Mouse (Mus musculus): Measurements from ENCODE around the gene Rpl10a.
"Not testable (repeated sequence)": the region's sequence is repeated elsewhere in the genome, so short reads cannot be mapped to it uniquely, and the experiment has no call there.

Gene Rpl10a

GRCm38 (mm10) chr17:28308297-28309195 lies 19.7 kb upstream of the Rpl10a start:
- DNase-seq (ENCODE audit: low spot score in 2 of 2): peak; percentile 73

DNA sequence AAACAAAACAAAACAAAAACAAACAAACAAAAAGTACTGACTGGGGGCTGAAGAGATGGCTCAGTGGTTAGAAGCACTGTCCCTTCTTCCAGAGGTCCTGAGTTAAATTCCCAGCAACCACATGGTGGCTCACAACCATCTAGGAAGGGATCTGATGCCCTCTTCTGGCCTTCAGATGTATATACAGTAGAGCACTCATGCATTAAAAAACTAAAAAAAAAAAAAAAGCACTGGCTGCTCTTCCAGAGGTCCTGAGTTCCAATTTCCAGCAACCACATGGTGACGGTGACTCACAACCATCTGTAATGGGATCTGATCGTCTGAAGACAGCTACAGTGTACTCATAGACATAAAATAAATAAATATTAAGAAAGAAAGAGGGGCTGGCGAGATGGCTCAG lies 17.4 kb upstream of the Rpl10a start:
- no peak for DNase-seq (ENCODE audit: low spot score in 2 of 2)

DNA sequence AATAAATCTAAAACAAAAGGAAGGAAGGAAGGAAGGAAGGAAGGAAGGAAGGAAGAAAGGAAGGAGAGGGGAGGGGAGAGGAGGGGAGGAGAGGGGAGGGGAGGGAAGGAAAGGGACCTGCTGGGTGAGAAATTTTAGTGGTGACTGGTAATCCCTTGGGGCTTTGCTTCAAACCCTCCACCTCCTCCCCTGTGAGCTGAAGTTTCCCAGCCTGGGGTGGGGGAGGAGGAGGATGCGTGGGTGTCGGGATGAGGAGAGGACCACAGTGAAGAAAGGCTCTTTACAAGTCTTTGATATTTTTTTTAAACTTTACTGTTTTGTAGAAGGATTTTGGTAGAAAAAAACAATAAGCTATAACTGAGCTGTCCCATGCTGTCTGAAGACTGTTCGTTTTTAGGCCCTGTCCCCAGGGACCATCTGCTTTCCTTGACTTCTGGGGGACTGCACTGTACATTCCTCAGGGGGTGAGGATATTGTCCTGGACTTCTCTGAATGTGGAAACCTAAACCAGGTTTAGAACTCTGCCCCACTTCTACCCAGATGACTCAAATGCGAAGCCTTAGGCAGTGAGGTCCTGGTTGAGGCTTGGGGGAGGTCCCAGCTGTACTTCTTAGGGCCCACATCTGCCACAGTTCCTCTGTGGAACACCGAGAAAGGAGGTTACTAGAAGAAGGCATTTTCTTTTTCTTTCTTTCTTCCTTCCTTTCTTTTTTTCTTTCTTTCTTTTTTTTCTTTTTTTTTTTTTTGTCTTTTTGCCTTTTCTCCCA lies 16.7 kb upstream of the Rpl10a start:
- no peak for DNase-seq (ENCODE audit: low spot score in 2 of 2)

- DNase-seq (ENCODE audit: low spot score in 2 of 2): no peak
Observed at GRCm38 (mm10) chr17:28312232-28313211, 15.7 kb upstream of the Rpl10a start.

DNA sequence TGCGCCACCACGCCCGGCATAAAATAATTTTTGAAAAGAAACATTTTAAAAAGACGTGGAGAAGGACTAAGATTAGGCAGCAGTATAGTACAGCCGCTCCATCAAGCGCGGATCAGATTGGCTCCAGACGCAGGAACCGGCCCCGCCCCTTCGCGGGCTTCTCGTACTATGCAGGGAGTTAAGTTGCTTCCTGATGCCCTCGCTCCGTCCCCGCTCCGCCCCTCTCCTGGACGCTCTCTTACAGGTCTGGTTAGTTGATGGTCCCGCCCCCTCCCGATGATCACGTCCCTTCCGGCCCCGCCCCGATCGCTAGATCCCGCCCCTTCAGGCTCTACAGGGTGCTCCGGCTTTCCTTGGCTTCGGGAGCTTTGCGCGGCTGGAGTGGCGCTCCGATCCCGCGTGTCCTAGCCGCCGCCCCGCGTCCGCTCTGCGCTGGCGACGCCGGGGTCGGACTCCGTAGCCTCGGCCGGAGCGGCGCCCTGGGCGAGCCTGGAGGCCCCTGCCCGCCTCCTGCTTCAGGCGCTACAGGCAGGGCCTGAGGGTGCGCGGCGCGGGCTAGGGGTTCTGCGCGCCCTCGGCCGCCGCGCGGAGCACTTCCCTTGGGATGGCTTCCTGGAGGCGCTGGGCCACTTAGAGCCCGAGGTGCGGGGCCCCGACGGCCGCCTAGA lies 14.9 kb upstream of the Rpl10a start, which contains the start of gene Fance:
Gene Fance, plus strand, starts transcription at position 308 of the 668 bp plus-strand sequence.
- peak; percentile 94 to 95 for DNase-seq (ENCODE audit: low spot score in 2 of 2)

GRCm38 (mm10) chr17:28313880-28314225 lies 14.4 kb upstream of the Rpl10a start:
- no peak for DNase-seq (ENCODE audit: low spot score in 2 of 2)

GRCm38 (mm10) chr17:28315611-28316160 lies 12.6 kb upstream of the Rpl10a start:
- no peak for DNase-seq (ENCODE audit: low spot score in 2 of 2)

DNA sequence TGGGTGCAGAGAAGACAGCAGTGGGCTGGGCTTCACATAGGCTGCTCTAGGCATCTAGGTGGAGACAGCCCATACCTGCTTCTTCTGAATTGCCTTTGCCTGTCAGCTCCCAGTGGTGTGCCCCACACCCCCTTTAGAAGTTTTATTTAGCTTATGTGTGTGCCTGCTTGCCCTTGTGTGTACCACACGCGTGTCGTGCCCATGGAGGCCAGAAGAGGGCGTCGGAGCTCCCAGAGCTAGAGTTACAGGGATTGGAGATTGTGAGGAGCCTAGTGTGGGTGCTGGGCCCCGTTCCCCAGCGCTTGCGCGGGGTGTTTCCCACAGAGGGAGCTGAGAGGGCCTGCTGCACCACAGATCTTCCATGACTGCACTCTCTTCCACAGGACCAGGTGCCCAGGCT lies 11.8 kb upstream of the Rpl10a start:
- DNase-seq (ENCODE audit: low spot score in 2 of 2): no peak

- DNase-seq (ENCODE audit: low spot score in 2 of 2): no peak
Observed at GRCm38 (mm10) chr17:28317091-28317490, 11.2 kb upstream of the Rpl10a start.

- no peak for DNase-seq (ENCODE audit: low spot score in 2 of 2)
Observed at GRCm38 (mm10) chr17:28317725-28318124, 10.5 kb upstream of the Rpl10a start.

DNA sequence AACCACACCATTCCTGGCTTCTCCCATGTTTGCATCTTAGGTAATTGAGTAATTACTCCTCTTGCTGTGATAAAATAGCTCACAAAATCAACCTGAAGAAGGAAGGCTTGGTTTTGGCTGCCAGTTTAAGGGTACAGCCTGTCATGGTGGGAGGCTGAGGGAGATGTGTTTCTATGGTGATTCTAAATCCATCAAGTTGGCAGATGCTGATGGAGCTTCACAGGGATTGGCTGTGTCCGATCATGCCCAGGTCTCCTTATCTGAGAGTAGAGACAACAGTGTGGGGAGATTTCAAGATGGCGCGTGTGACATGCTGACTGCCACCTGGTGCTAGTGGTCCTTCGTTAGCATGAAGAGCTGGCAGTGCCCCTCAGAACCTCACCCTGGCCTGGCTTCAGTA lies 6.6 kb upstream of the Rpl10a start:
- DNase-seq (ENCODE audit: low spot score in 2 of 2): no peak

DNA sequence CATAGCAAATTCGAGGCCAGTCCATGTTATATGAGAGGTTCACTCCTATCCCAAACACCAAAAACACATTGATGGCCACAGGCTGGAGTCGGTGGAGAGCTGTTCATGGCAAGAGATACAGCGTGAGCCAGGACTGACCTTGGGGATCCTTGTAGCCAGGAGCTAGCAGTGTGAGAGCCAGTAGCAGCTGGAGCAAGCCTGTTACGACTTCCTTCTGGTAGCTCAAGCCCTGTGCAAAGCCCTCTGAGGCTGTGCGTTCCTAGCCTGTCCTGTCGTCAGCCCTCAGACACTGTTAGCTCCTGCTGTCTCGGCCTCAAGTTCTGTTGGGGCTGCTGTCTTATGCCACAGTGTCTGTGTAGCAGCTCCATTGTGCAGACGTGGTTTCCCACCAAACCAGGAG lies 4.5 kb upstream of the Rpl10a start:
- DNase-seq (ENCODE audit: low spot score in 2 of 2): no peak

DNA sequence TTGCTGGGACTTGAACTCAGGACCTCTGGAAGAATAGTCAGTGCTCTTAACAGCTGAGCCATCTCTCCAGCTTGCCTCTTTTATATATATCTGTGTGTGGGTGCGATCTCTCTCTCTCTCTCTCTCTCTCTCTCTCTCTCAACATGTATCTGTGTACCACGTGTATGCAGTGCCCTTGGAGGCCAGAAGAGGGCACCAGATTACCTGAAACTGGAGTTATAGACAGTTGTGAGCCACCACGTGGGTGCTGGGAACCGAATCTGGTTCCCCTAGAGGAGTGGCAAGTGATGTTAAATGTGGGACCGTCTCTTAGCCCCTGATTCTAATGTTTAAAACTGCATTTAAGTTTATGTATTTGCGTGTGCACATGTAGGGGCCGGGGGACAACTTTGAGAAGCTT lies 3.9 kb upstream of the Rpl10a start:
- not testable (repeated sequence) for DNase-seq (ENCODE audit: low spot score in 2 of 2)

- no peak for DNase-seq (ENCODE audit: low spot score in 2 of 2)
Observed at GRCm38 (mm10) chr17:28325751-28326150, 2.5 kb upstream of the Rpl10a start.

DNA sequence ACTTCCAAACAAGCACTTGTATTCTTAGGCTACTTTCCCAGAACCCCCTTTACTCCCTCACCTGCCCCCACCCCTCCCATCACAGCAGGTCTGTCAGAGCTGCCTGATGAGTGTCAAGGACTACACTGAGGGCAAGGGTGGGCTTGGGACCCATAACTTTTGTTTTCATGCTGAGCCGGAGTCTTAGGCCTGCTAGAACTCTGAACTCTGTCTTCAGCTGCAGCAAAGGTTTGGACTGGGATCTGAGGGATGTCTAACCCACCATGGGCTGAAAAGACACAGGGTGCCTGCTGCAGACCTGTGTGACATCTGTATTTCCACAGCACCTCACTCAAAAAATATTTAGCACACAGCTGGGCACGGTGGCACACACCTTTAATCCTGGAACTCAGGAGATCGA lies 1.3 kb upstream of the Rpl10a start:
- DNase-seq (ENCODE audit: low spot score in 2 of 2): no peak

GRCm38 (mm10) chr17:28327673-28328325 lies 472 bp upstream of the Rpl10a start:
- no peak for DNase-seq (ENCODE audit: low spot score in 2 of 2)

DNA sequence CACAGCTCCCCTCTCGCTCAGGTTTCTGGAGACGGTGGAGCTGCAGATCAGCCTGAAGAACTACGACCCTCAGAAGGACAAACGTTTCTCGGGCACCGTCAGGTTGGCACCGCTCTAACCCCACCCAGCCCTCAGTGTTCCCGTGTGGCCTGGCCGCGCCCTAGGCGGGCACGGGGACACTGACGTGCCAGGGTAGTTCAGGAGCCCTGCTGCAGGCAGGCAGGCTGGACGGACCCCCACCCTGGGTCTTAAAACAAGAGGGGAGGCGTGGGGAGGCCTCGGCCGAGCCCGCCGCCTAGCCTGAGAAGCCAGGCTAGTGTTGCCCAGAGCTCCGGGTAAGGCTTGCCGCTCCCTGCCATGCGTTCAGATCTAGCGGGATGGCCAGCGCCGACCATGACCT lies 675 bp downstream of the Rpl10a start:
- DNase-seq (ENCODE audit: low spot score in 2 of 2): no peak

- DNase-seq (ENCODE audit: low spot score in 2 of 2): no peak
Observed at GRCm38 (mm10) chr17:28329503-28330231, 1.4 kb downstream of the Rpl10a start.

DNA sequence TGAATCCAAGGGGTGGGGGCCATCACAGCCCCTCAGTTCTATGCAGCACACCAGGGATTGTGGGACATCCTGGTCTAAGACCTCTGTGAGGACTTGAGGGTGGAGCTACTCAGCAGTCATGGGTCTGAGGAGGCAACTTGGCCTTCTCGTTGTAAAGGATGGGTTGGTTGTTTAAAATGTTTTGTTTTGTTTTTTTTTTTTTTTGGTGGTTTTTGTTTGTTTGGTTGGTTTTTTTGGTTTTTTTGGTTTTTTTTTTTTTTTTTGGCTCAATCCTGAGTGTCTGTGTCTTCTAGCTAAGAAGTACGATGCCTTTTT lies 1.9 kb downstream of the Rpl10a start:
- DNase-seq (ENCODE audit: low spot score in 2 of 2): no peak

DNA sequence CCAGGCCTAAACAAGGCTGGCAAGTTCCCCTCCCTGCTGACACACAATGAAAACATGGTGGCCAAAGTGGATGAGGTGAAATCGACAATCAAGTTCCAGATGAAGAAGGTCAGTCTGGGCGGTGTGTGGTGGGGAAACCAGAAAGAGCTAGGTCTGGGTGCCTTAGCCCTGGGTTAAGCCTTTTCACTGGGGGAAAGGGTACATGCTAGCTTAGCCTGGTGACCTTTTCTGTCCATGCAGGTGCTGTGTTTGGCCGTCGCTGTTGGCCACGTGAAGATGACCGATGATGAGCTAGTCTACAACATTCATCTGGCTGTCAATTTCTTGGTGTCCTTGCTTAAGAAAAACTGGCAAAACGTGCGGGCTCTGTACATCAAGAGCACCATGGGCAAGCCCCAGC lies 2.3 kb downstream of the Rpl10a start:
- DNase-seq (ENCODE audit: low spot score in 2 of 2): not testable (repeated sequence)
